Comparison of ENCODE assay signal across 23 mouse cellular contexts in genomic region chr6:145105439-145105838, GRCm38 (mm10). TPM values are rescaled to one million over a fixed set of nuclear protein-coding genes. Genes with fewer than 3 reads are reported as not detected.
A peak's percentile ranks its signal among the peaks of the same experiment; 100 is the strongest.
DNase-seq lines count a peak whose midpoint lies in the region; ATAC-seq lines count a peak whose summit lies in the region.
"Had no signal": no experiment of that assay in that cellular context is flagged by ENCODE, and none has a peak within 500 bp of the region (broad histone marks: within the 10 kb centered on the region; RNA-seq: fewer than 3 reads in every experiment).

No protein-coding gene starts in this region.

- DNase-seq in heart, adult 11 months: peak; percentile 82
- DNase-seq in heart, postnatal 4 days: no peak
- DNase-seq in thymus, postnatal 4 days: peak; percentile 29
- no peak for DNase-seq in thymus, postnatal 14 days
- peak; percentile 34 for DNase-seq in ZHBTc4 (ENCODE audit: low read depth, low spot score)
- no peak for DNase-seq in cerebellum, postnatal 25 days
- DNase-seq: adrenal gland, postnatal 10 days; cerebellum, adult 11 months; cerebellum, adult 9-10 months; embryo, embryonic 11 days; heart, postnatal 14 days; kidney, adult 18-20 months; kidney, postnatal 25 days; lung, adult 2 months; lung, postnatal 10 days; right cerebral cortex, postnatal 25 days; spleen, adult 18-20 months had no signal

- no peak for ATAC-seq in erythroblast, adult 5-6 weeks (replicated peaks; ENCODE audit: low FRiP score, poor library complexity, severe bottlenecking)
- no peak for ATAC-seq in granulocyte monocyte progenitor cell, adult 5-6 weeks (replicated peaks; ENCODE audit: poor library complexity, severe bottlenecking)
- ATAC-seq: forebrain, embryonic 15.5 days; hindbrain, embryonic 16.5 days; liver, embryonic 12.5 days; midbrain, embryonic 13.5 days had no signal

RNA-seq across cellular contexts. Expression of gene Lrmp, which starts 10.0 kb away (rescaled TPM):
- total RNA-seq in heart, postnatal 4 days (2021): 1 to 10 TPM; 1.2 to 2.0 TPM
- total RNA-seq in erythroblast, adult 5-6 weeks (2015; ENCODE audit: low replicate concordance): 11.9 and 15.0 TPM in 2 replicates
- total RNA-seq in erythroblast, adult 5-6 weeks (2017; ENCODE audit: low replicate concordance): 26.1 and 29.8 TPM in 2 replicates
- 64.7 and 94.7 TPM in 2 replicates for total RNA-seq in granulocyte monocyte progenitor cell, adult 5-6 weeks (2014; fragmentation: Nextera tagmentation)
- 108 and 121 TPM in 2 replicates for total RNA-seq in granulocyte monocyte progenitor cell, adult 5-6 weeks (2017)

RNA-seq across cellular contexts. Expression of gene Bcat1, which starts 29.5 kb away (rescaled TPM):
- total RNA-seq in heart, postnatal 4 days (2021): 1 to 10 TPM; 2.4 to 2.9 TPM
- total RNA-seq in erythroblast, adult 5-6 weeks (2015; ENCODE audit: low replicate concordance): not detected in 2 replicates
- total RNA-seq in erythroblast, adult 5-6 weeks (2017; ENCODE audit: low replicate concordance): not detected in 2 replicates
- 0.52 TPM in 1 of 2 replicates, not detected in the other for total RNA-seq in granulocyte monocyte progenitor cell, adult 5-6 weeks (2014; fragmentation: Nextera tagmentation)
- total RNA-seq in granulocyte monocyte progenitor cell, adult 5-6 weeks (2017): 2.1 and 7.0 TPM in 2 replicates

Comparison
In these comparisons a context has a peak if more than half of its experiments do, and no peak if none do; other contexts are left out.
1. DNase-seq: peak in heart, adult 11 months (single experiment), thymus, postnatal 4 days (single experiment) and ZHBTc4 (single experiment); none in heart, postnatal 4 days (single experiment), thymus, postnatal 14 days (single experiment) and cerebellum, postnatal 25 days (0 of 2).
2. RNA of gene Lrmp, which starts 10.0 kb away (total RNA-seq): 64.7 to 121 TPM in granulocyte monocyte progenitor cell, adult 5-6 weeks and 11.9 to 29.8 TPM in erythroblast, adult 5-6 weeks; 1.2 to 2.0 TPM in heart, postnatal 4 days; every median in the first group is over 4 times any median in the second.